Mouse (Mus musculus): ENCODE measurements at regions not wholly inside any gene's neighbourhood (a gene's known extent, or its start where the extent isn't known, plus 50 kb on each side); places are given as distances from the start of the nearest gene placed in this dataset.

GRCm38 (mm10) chr3:52196047-52196935 is 71.8 kb upstream of the Foxo1 start:
- peak; percentile 62 for ATAC-seq (ENCODE audit: insufficient number of reproducible peaks, low FRiP score, low TSS enrichment)

- ATAC-seq (ENCODE audit: insufficient number of reproducible peaks, low FRiP score, low TSS enrichment): no peak
Measured at GRCm38 (mm10) chr3:52196936-52197246, 71.2 kb upstream of the Foxo1 start.

GRCm38 (mm10) chr3:52197982-52198750 is 70.0 kb upstream of the Foxo1 start:
- no peak for ATAC-seq (ENCODE audit: insufficient number of reproducible peaks, low FRiP score, low TSS enrichment)

- no peak for ATAC-seq (ENCODE audit: insufficient number of reproducible peaks, low FRiP score, low TSS enrichment)
Measured at GRCm38 (mm10) chr3:52198751-52199738, 69.1 kb upstream of the Foxo1 start.

GRCm38 (mm10) chr3:52200106-52200505 is 68.0 kb upstream of the Foxo1 start:
- no peak for ATAC-seq (ENCODE audit: insufficient number of reproducible peaks, low FRiP score, low TSS enrichment)

- no peak for ATAC-seq (ENCODE audit: insufficient number of reproducible peaks, low FRiP score, low TSS enrichment)
Measured at GRCm38 (mm10) chr3:52210556-52211302, 57.4 kb upstream of the Foxo1 start.

- ATAC-seq (ENCODE audit: insufficient number of reproducible peaks, low FRiP score, low TSS enrichment): no peak
Measured at GRCm38 (mm10) chr3:52211303-52211695, 56.8 kb upstream of the Foxo1 start.

GRCm38 (mm10) chr3:52214114-52214513 is 54.0 kb upstream of the Foxo1 start:
- ATAC-seq (ENCODE audit: insufficient number of reproducible peaks, low FRiP score, low TSS enrichment): no peak

GRCm38 (mm10) chr3:52215083-52215482 is 53.1 kb upstream of the Foxo1 start:
- no peak for ATAC-seq (ENCODE audit: insufficient number of reproducible peaks, low FRiP score, low TSS enrichment)

Measured in cerebellum, adult (tissue).